In the genomic region with DNA sequence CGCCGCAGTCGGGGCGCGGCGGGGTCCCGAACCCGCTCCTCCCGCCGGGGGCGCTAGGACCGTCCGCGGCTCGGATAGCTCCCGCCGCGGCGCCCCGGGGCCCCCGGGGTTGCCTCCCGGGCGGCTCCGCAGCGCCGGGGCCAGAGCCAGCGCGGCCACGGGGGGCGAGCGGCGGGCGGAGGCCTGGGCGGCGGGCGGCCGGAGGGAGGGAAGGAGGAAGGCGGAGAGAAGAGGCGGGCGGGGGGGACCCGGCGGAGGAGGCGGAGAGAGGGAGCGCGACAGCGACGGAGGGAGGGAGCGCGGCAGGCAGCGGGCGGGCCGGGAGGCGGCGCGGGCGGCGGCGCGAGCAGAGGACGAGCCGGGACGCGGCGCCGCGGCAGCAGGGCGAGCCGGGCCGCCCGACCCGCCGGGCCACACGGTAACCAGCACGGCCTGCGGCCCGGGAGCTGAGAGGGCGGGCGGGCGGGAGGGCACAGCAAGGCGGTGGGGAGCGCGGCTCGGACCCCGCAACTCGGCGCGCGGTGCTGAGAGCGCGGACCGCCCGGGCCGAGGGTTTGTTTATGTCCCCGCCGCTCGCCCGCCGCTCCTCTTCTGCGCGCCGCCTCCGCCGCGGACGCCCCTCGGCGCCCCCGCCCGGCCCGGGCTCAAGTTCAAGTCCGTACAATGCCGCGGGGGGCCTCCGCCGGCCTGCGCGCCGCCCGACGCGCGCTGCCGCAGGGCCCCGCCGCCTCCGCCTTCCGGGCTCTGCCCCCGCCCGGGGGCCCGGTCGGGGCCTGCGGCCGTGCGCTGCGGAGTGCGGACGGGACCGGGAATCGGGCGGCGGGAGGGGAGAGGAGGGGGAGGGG, we compare ENCODE assay signal across 8 mouse cellular contexts. TPM values are rescaled to one million over a fixed set of nuclear protein-coding genes. Genes with fewer than 3 reads are reported as not detected.
DNase-seq lines count a peak whose midpoint lies in the region; ATAC-seq and TF ChIP-seq lines count a peak whose summit lies in the region.

No protein-coding gene starts in this region.

- peak overlapping the region; percentile 87 for H3K4me2 ChIP-seq in embryonic facial prominence, embryonic 11.5 days (ENCODE audit: low read depth, low read length)
- peak overlapping the region; percentile 73 for H3K4me2 ChIP-seq in heart, embryonic 13.5 days
- peak overlapping the region; percentile 81 for H3K4me2 ChIP-seq in kidney, embryonic 16.5 days (replicated peaks; ENCODE audit: low read depth, low read length)
- H3K4me2 ChIP-seq in lung, embryonic 14.5 days: peak overlapping the region; percentile 79

- TF ChIP-seq CTCF in lung, embryonic 14.5 days (IDR thresholded peaks at IDR 0.05; ENCODE audit: low read depth): no peak

- H3K27me3 ChIP-seq in embryonic facial prominence, embryonic 11.5 days (ENCODE audit: control insufficient read depth, insufficient read depth, low read length): peaks cover 3% of the 10 kb centered on the region; the same call in 1 of the 2 replicates
- no peaks in the 10 kb centered on the region for H3K27me3 ChIP-seq in heart, embryonic 13.5 days (replicated peaks)
- no peaks in the 10 kb centered on the region for H3K27me3 ChIP-seq in kidney, embryonic 16.5 days (ENCODE audit: insufficient read depth, low read length)
- H3K27me3 ChIP-seq in lung, embryonic 14.5 days (ENCODE audit: insufficient read depth, low read length): no peaks in the 10 kb centered on the region

- H3K4me3 ChIP-seq in embryonic facial prominence, embryonic 11.5 days (ENCODE audit: low read depth, low read length): peak overlapping the region; percentile 91
- H3K4me3 ChIP-seq in heart, embryonic 13.5 days: peak overlapping the region; percentile 88
- peak overlapping the region; percentile 86 for H3K4me3 ChIP-seq in kidney, embryonic 16.5 days (ENCODE audit: low read length)
- H3K4me3 ChIP-seq in lung, embryonic 14.5 days (ENCODE audit: low read depth, low read length): peak overlapping the region; percentile 83

- H3K9ac ChIP-seq in embryonic facial prominence, embryonic 11.5 days (replicated peaks; ENCODE audit: low read length): peak overlapping the region; percentile 94
- peak overlapping the region; percentile 98 for H3K9ac ChIP-seq in heart, embryonic 13.5 days
- H3K9ac ChIP-seq in kidney, embryonic 16.5 days (replicated peaks; ENCODE audit: low read length): peak overlapping the region; percentile 96
- peak overlapping the region; percentile 93 for H3K9ac ChIP-seq in lung, embryonic 14.5 days

- H3K4me1 ChIP-seq in embryonic facial prominence, embryonic 11.5 days (ENCODE audit: control insufficient read depth, insufficient read depth, low read length): peaks cover 19% of the 10 kb centered on the region
- peaks cover 46% of the 10 kb centered on the region for H3K4me1 ChIP-seq in heart, embryonic 13.5 days
- peaks cover 45% of the 10 kb centered on the region for H3K4me1 ChIP-seq in kidney, embryonic 16.5 days (ENCODE audit: insufficient read depth, low read length)
- peaks cover 39% of the 10 kb centered on the region for H3K4me1 ChIP-seq in lung, embryonic 14.5 days (ENCODE audit: insufficient read depth)

- WGBS in embryonic facial prominence, embryonic 11.5 days: 0% methylated on average over 25 of the region's 141 CpGs
- 0% methylated on average over 51 of the region's 141 CpGs for WGBS in heart, embryonic 13.5 days
- WGBS in kidney, embryonic 16.5 days: under 1% methylated on average over 53 of the region's 141 CpGs
- WGBS in lung, embryonic 14.5 days: under 1% methylated on average over 97 of the region's 141 CpGs

- H3K9me3 ChIP-seq in embryonic facial prominence, embryonic 11.5 days (replicated peaks; ENCODE audit: control insufficient read depth, low read length): no peaks in the 10 kb centered on the region
- no peaks in the 10 kb centered on the region for H3K9me3 ChIP-seq in heart, embryonic 13.5 days
- H3K9me3 ChIP-seq in kidney, embryonic 16.5 days (ENCODE audit: low read length): no peaks in the 10 kb centered on the region
- no peaks in the 10 kb centered on the region for H3K9me3 ChIP-seq in lung, embryonic 14.5 days (ENCODE audit: low read depth, low read length)

- DNase-seq in CD4-positive helper T cell, adult 2 months (ENCODE audit: low read depth, low spot score): peak; percentile 75
- DNase-seq in adrenal gland, adult 2 months: peak; percentile 92
- peak; percentile 64 for DNase-seq in embryonic facial prominence, embryonic 11.5 days (ENCODE audit: low spot score)
- DNase-seq in lung, embryonic 14.5 days: peak; percentile 78
- DNase-seq in ovary, postnatal 36 days (ENCODE audit: low spot score): peak; percentile 84
- peak; percentile 62 for DNase-seq in urinary bladder, postnatal 25 days (ENCODE audit: low spot score)

- peak; percentile 5 for ATAC-seq in embryonic facial prominence, embryonic 11.5 days (replicated peaks; ENCODE audit: insufficient number of reproducible peaks, low FRiP score, low TSS enrichment, low read depth)
- ATAC-seq in heart, embryonic 13.5 days (ENCODE audit: extremely low read depth, insufficient number of reproducible peaks, low FRiP score, low TSS enrichment): no peak
- peak; percentile 47 for ATAC-seq in kidney, embryonic 16.5 days (ENCODE audit: low FRiP score, low TSS enrichment)
- ATAC-seq in lung, embryonic 14.5 days (ENCODE audit: insufficient read depth): peak; percentile 40

- H3K27ac ChIP-seq in embryonic facial prominence, embryonic 11.5 days (replicated peaks; ENCODE audit: low read depth, low read length): peak overlapping the region; percentile 85
- peak overlapping the region; percentile 98 for H3K27ac ChIP-seq in heart, embryonic 13.5 days (replicated peaks)
- peak overlapping the region; percentile 98 for H3K27ac ChIP-seq in kidney, embryonic 16.5 days (ENCODE audit: low read length)
- peak overlapping the region; percentile 97 for H3K27ac ChIP-seq in lung, embryonic 14.5 days (ENCODE audit: low read depth)

- no peaks in the 10 kb centered on the region for H3K36me3 ChIP-seq in embryonic facial prominence, embryonic 11.5 days (replicated peaks; ENCODE audit: control insufficient read depth, insufficient read depth, low read depth, low read length)
- H3K36me3 ChIP-seq in heart, embryonic 13.5 days: 0 out of 2 replicates have a peak, but pooled peaks cover 3% of the 10 kb centered on the region
- no peaks in the 10 kb centered on the region for H3K36me3 ChIP-seq in kidney, embryonic 16.5 days (ENCODE audit: insufficient read depth, low read length)
- H3K36me3 ChIP-seq in lung, embryonic 14.5 days (ENCODE audit: insufficient read depth): no peaks in the 10 kb centered on the region

RNA-seq across cellular contexts. Expression of gene Dnmt3a, which starts 1.1 kb away (rescaled TPM):
- 10 to 100 TPM; 36.7 to 42.4 TPM for total RNA-seq in adrenal gland, adult 2 months (2021)
- 9.7 and 10.2 TPM in 2 replicates for polyA plus RNA-seq in adrenal gland, adult 2 months (2012; rRNA removed)
- 69.5 and 80.9 TPM in 2 replicates for polyA plus RNA-seq in embryonic facial prominence, embryonic 11.5 days (2014; fragmentation: Nextera tagmentation; extraction: Ambion mirVana)
- 94.2 and 108 TPM in 2 replicates for polyA plus RNA-seq in heart, embryonic 13.5 days (2015; fragmentation: Nextera tagmentation; extraction: Ambion mirVana)
- polyA plus RNA-seq in kidney, embryonic 16.5 days (2015; fragmentation: Nextera tagmentation; extraction: Ambion mirVana): 82.9 and 88.1 TPM in 2 replicates
- 88.0 and 95.5 TPM in 2 replicates for polyA plus RNA-seq in lung, embryonic 14.5 days (2014; fragmentation: Nextera tagmentation; extraction: Ambion mirVana)
